Mouse (Mus musculus) myocyte (in vitro differentiated cells): ENCODE measurements around the gene Cacna2d3.

Source experiments
- MAX ChIP-seq: IDR thresholded peaks from one replicate; pipeline ENCODE4 v1.6.1; 2011; ENCODE audit warnings: low read depth, mild to moderate bottlenecking, control low read depth
- MYOG ChIP-seq, 3 experiments: IDR thresholded peaks; one replicate each; pipeline ENCODE4 v1.6.1; 2011; ENCODE audit warnings: control low read depth in 2 of 3, low read depth in 2 of 3, mild to moderate bottlenecking in 2 of 3; ENCODE audit not compliant: insufficient read length in 2 of 3, control insufficient read depth in 1 of 3, insufficient read depth in 1 of 3
- POLR2A ChIP-seq: IDR thresholded peaks from one replicate; pipeline ENCODE4 v1.6.1; 2011; ENCODE audit warnings: low read depth, mild to moderate bottlenecking, control low read depth, moderate library complexity; ENCODE audit not compliant: insufficient read length
- POLR2AphosphoS2 ChIP-seq: IDR thresholded peaks from one replicate; pipeline ENCODE4 v1.6.1; 2011; ENCODE audit warnings: low read depth, control low read depth; ENCODE audit not compliant: insufficient read length
- TCF12 ChIP-seq: IDR thresholded peaks from one replicate; pipeline ENCODE4 v1.6.1; 2011; ENCODE audit warnings: mild to moderate bottlenecking, control low read depth; ENCODE audit not compliant: poor library complexity, insufficient read depth, severe bottlenecking
- TCF3 ChIP-seq: IDR thresholded peaks from one replicate; pipeline ENCODE4 v1.6.1; 2011; ENCODE audit warnings: low read depth, control low read depth; ENCODE audit not compliant: insufficient read length
- USF1 ChIP-seq: IDR thresholded peaks from one replicate; pipeline ENCODE4 v1.6.1; 2011; ENCODE audit warnings: low read depth, mild to moderate bottlenecking, control low read depth, moderate library complexity

GRCm38 (mm10) chr14:29723267-29723666 lies 1.6 kb upstream of the Cacna2d3 start:
- TF ChIP-seq TCF12 = no peak
- no peak for TF ChIP-seq POLR2A
- no peak for TF ChIP-seq USF1
- TF ChIP-seq MAX = no peak
- no peak for TF ChIP-seq POLR2AphosphoS2
- no peak for TF ChIP-seq MYOG (IDR thresholded peaks at IDR 0.05; ENCODE audit: control insufficient read depth in 1 of 3, insufficient read depth in 1 of 3, insufficient read length in 2 of 3, low read depth in 2 of 3)
- no peak for TF ChIP-seq TCF3
